Mouse (Mus musculus) liver, postnatal 0 days (tissue): ENCODE measurements around the gene Ckap4.

ENCODE experiments used
- CTCF ChIP-seq: sonication (generic); IDR thresholded peaks from 2 replicates; pipeline ENCODE4 v1.5.1; 2016; ENCODE audit warnings: antibody characterized with exemption, low read depth
- EP300 ChIP-seq: IDR thresholded peaks from 2 replicates; pipeline ENCODE4 v1.6.1; 2016; ENCODE audit warnings: antibody characterized with exemption, low read depth, mild to moderate bottlenecking

DNA sequence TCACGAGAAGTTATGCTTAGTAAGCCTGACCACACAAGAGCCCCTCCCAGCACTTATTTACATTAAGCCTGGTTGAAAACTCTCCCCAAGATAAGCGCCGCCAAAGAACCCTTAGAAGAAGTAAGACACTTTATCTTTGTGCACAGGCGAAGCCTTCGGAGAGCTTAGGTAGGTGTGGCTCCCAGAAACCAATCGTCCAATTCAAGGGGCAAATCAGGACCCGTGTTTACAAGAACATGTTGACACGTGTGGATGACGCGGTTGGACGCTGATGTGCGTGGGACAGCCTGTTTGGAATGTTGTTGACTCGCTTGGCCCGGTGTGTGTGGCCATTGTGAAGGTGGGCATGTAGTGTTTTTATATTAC lies 42.1 kb upstream of the Ckap4 start:
- TF ChIP-seq EP300 (peak; percentile 98), CTCF (no peak)
